Mouse (Mus musculus) c-Kit-positive CD71-positive TER-119-negative erythroid progenitor cells, embryonic 14.5 days (primary cell): ENCODE measurements around the gene Gm3238.
"Not testable (repeated sequence)": the region's sequence is repeated elsewhere in the genome, so short reads cannot be mapped to it uniquely, and the experiment has no call there.

Experiments used
- DNase-seq: peaks from one replicate; pipeline ENCODE4 v3.0.0-alpha.2; 2013; ENCODE audit warnings: low read depth

The Gm3238 gene

GRCm38 (mm10) chr10:77741924-77742688 lies 29.0 kb downstream of the Gm3238 start, which contains the start of gene Gm18596:
Gene Gm18596 (minus strand): TSS chr10:77742638.
- DNase-seq: not testable (repeated sequence)

GRCm38 (mm10) chr10:77738929-77739328 lies 32.2 kb downstream of the Gm3238 start:
- no peak for DNase-seq

- DNase-seq: no peak
These were observed 35.2 kb downstream of the Gm3238 start for GRCm38 (mm10) chr10:77735928-77736327.

- peak; percentile 9 for DNase-seq
These were observed 41.9 kb downstream of the Gm3238 start for GRCm38 (mm10) chr10:77729241-77729640.

- no peak for DNase-seq
These were observed 42.8 kb downstream of the Gm3238 start for GRCm38 (mm10) chr10:77728280-77728679.

GRCm38 (mm10) chr10:77726186-77726585 lies 44.9 kb downstream of the Gm3238 start, which contains the start of gene Gm10100:
Gene Gm10100 (plus strand): TSS chr10:77726486.
- DNase-seq: no peak

GRCm38 (mm10) chr10:77724855-77725254 lies 46.3 kb downstream of the Gm3238 start:
- no peak for DNase-seq
